Mouse (Mus musculus) MEL (cell line): ENCODE measurements around the gene 6820408C15Rik. TPM values are rescaled to one million over a fixed set of nuclear protein-coding genes. Genes with fewer than 3 reads are reported as not detected.
A peak's percentile ranks its signal among the peaks of the same experiment; 100 is the strongest.

Experiments used
- DNase-seq: peaks from one replicate; pipeline ENCODE4 v3.0.0; 2011; ENCODE audit warnings: low read depth, low spot score
- H3K27ac ChIP-seq: 2 replicates; pipeline ENCODE4 v1.5.1; 2012; ENCODE audit warnings: low read depth, mild to moderate bottlenecking, control low read depth, low read length, moderate library complexity; ENCODE audit not compliant: control insufficient read depth
- H3K27me3 ChIP-seq, 2 experiments: fragments of 150-350 bp in 1 of 2; sonication (generic) in 1 of 2; 2 replicates each; pipeline ENCODE4 v1.6.1; 2012; ENCODE audit warnings: low read length in 2 of 2, mild to moderate bottlenecking in 2 of 2, improper control_type of control experiment in 1 of 2, moderate library complexity in 1 of 2; ENCODE audit not compliant: insufficient read depth in 2 of 2, control insufficient read depth in 1 of 2
- H3K36me3 ChIP-seq, 2 experiments: 2 replicates each; pipeline ENCODE4 v1.6.1; 2012 to 2014; ENCODE audit warnings: low read length in 2 of 2, improper control_type of control experiment in 1 of 2, inconsistent platforms in 1 of 2, mild to moderate bottlenecking in 1 of 2; ENCODE audit not compliant: insufficient read depth in 2 of 2, control insufficient read depth in 1 of 2
- H3K4me1 ChIP-seq, 2 experiments: fragments of 150-350 bp in 1 of 2; sonication (generic) in 1 of 2; 2 replicates each; pipeline ENCODE4 v1.6.1; 2012; ENCODE audit warnings: low read length in 2 of 2, improper control_type of control experiment in 1 of 2, mild to moderate bottlenecking in 1 of 2; ENCODE audit not compliant: insufficient read depth in 2 of 2, control insufficient read depth in 1 of 2
- H3K4me3 ChIP-seq, 2 experiments: fragments of 150-350 bp in 1 of 2; sonication (generic) in 1 of 2; 2 replicates each; pipeline ENCODE4 v1.5.1; 2012; ENCODE audit warnings: low read depth in 2 of 2, low read length in 2 of 2, mild to moderate bottlenecking in 2 of 2, moderate library complexity in 2 of 2, control low read depth in 1 of 2, improper control_type of control experiment in 1 of 2; ENCODE audit not compliant: control insufficient read depth in 1 of 2, insufficient read depth in 1 of 2
- H3K79me2 ChIP-seq: 2 replicates; pipeline ENCODE4 v1.6.1; 2012; ENCODE audit warnings: mild to moderate bottlenecking, low read length, moderate library complexity; ENCODE audit not compliant: control insufficient read depth, poor library complexity, insufficient read depth
- H3K9ac ChIP-seq: 2 replicates; pipeline ENCODE4 v1.6.1; 2012; ENCODE audit warnings: low read depth, mild to moderate bottlenecking, control low read depth, low read length, moderate library complexity; ENCODE audit not compliant: control insufficient read depth, poor library complexity, severe bottlenecking
- H3K9me3 ChIP-seq: fragments of 150-350 bp; sonication (generic); replicated peaks from 2 replicates; pipeline ENCODE4 v1.6.1; 2012; ENCODE audit warnings: mild to moderate bottlenecking, low read length, improper control_type of control experiment, moderate library complexity; ENCODE audit not compliant: insufficient read depth
- CHD2 ChIP-seq: IDR thresholded peaks from 2 replicates; pipeline ENCODE4 v1.6.1; 2011; ENCODE audit warnings: low read length, improper control_type of control experiment
- CTCF ChIP-seq, 3 experiments: IDR thresholded peaks in 2 of 3; conservative IDR thresholded peaks in 1 of 3; 2 replicates each; pipeline ENCODE4 v1.5.1; 2011 to 2012; ENCODE audit warnings: low read length in 3 of 3, low read depth in 2 of 3, mild to moderate bottlenecking in 2 of 3, improper control_type of control experiment in 1 of 3, inconsistent platforms in 1 of 3, mixed read lengths in 1 of 3, moderate library complexity in 1 of 3; ENCODE audit not compliant: control insufficient read depth in 1 of 3, insufficient read depth in 1 of 3, poor library complexity in 1 of 3, severe bottlenecking in 1 of 3
- ELF1 ChIP-seq: IDR thresholded peaks from 2 replicates; pipeline ENCODE4 v1.6.1; 2014; ENCODE audit warnings: low read depth, mild to moderate bottlenecking, inconsistent platforms, low read length, improper control_type of control experiment, moderate library complexity
- EP300 ChIP-seq, 2 experiments: IDR thresholded peaks; 2 replicates each; pipeline ENCODE4 v1.6.1; 2011; ENCODE audit warnings: improper control_type of control experiment in 2 of 2, low read length in 2 of 2, low read depth in 1 of 2, mild to moderate bottlenecking in 1 of 2
- GABPA ChIP-seq: IDR thresholded peaks from 2 replicates; pipeline ENCODE4 v1.6.1; 2012; ENCODE audit warnings: low read depth, mild to moderate bottlenecking, inconsistent platforms, low read length, improper control_type of control experiment, moderate library complexity
- GATA1 ChIP-seq: IDR thresholded peaks from 2 replicates; pipeline ENCODE4 v1.6.1; 2011; ENCODE audit warnings: low read depth, low read length, improper control_type of control experiment
- KAT2A ChIP-seq: conservative IDR thresholded peaks from 2 replicates; pipeline ENCODE4 v1.6.1; 2012; ENCODE audit warnings: low read depth, low read length, improper control_type of control experiment, inconsistent platforms
- MAX ChIP-seq: IDR thresholded peaks from 2 replicates; pipeline ENCODE4 v1.6.1; 2011; ENCODE audit warnings: low read length, improper control_type of control experiment
- MAZ ChIP-seq: IDR thresholded peaks from 2 replicates; pipeline ENCODE4 v1.6.1; 2012; ENCODE audit warnings: low read depth, mild to moderate bottlenecking, inconsistent platforms, low read length, improper control_type of control experiment
- MEF2A ChIP-seq: IDR thresholded peaks from 2 replicates; pipeline ENCODE4 v1.6.1; 2014; ENCODE audit warnings: low read depth, mild to moderate bottlenecking, inconsistent platforms, low read length, improper control_type of control experiment; ENCODE audit not compliant: poor library complexity, insufficient replicate concordance, severe bottlenecking; ENCODE audit errors: extremely low read depth
- MXI1 ChIP-seq: IDR thresholded peaks from 2 replicates; pipeline ENCODE4 v1.6.1; 2011; ENCODE audit warnings: mild to moderate bottlenecking, low read depth, low read length, improper control_type of control experiment
- MYB ChIP-seq: IDR thresholded peaks from 2 replicates; pipeline ENCODE4 v1.6.1; 2011; ENCODE audit warnings: mild to moderate bottlenecking, low read depth, low read length, improper control_type of control experiment
- NELFE ChIP-seq: IDR thresholded peaks from 2 replicates; pipeline ENCODE4 v1.6.1; 2011; ENCODE audit warnings: low read depth, low read length, improper control_type of control experiment
- POLR2AphosphoS5 ChIP-seq: IDR thresholded peaks from 2 replicates; pipeline ENCODE4 v1.6.1; 2012; ENCODE audit warnings: low read depth, borderline replicate concordance, mild to moderate bottlenecking, inconsistent platforms, low read length, moderate library complexity, mixed read lengths
- RAD21 ChIP-seq: IDR thresholded peaks from 2 replicates; pipeline ENCODE4 v1.6.1; 2011; ENCODE audit warnings: mild to moderate bottlenecking, low read depth, low read length, improper control_type of control experiment
- RCOR1 ChIP-seq: IDR thresholded peaks from 2 replicates; pipeline ENCODE4 v1.6.1; 2012; ENCODE audit warnings: low read depth, mild to moderate bottlenecking, inconsistent platforms, low read length, improper control_type of control experiment
- SMC3 ChIP-seq: IDR thresholded peaks from 2 replicates; pipeline ENCODE4 v1.6.1; 2011; ENCODE audit warnings: low read depth, low read length, improper control_type of control experiment
- TAL1 ChIP-seq: IDR thresholded peaks from 2 replicates; pipeline ENCODE4 v1.6.1; 2012; ENCODE audit warnings: mild to moderate bottlenecking, inconsistent platforms, low read length, moderate library complexity, mixed read lengths
- UBTF ChIP-seq: IDR thresholded peaks from 2 replicates; pipeline ENCODE4 v1.6.1; 2012; ENCODE audit warnings: low read depth, mild to moderate bottlenecking, inconsistent platforms, low read length, improper control_type of control experiment, moderate library complexity, borderline replicate concordance; ENCODE audit not compliant: insufficient read depth
- USF1 ChIP-seq: IDR thresholded peaks from 2 replicates; pipeline ENCODE4 v1.6.1; 2014; ENCODE audit warnings: low read depth, mild to moderate bottlenecking, inconsistent platforms, low read length, improper control_type of control experiment, moderate library complexity
- USF2 ChIP-seq, 2 experiments: IDR thresholded peaks; 2 replicates each; pipeline ENCODE4 v1.6.1; 2011 to 2012; ENCODE audit warnings: improper control_type of control experiment in 2 of 2, low read length in 2 of 2, borderline replicate concordance in 1 of 2, inconsistent platforms in 1 of 2, low read depth in 1 of 2, mild to moderate bottlenecking in 1 of 2; ENCODE audit not compliant: insufficient read depth in 1 of 2
- ZC3H11A ChIP-seq: IDR thresholded peaks from 2 replicates; pipeline ENCODE4 v1.6.1; 2012; ENCODE audit warnings: low read depth, mild to moderate bottlenecking, inconsistent platforms, low read length, improper control_type of control experiment
- ZKSCAN1 ChIP-seq: IDR thresholded peaks from 2 replicates; pipeline ENCODE4 v1.6.1; 2012; ENCODE audit warnings: low read depth, mild to moderate bottlenecking, inconsistent platforms, low read length, improper control_type of control experiment, moderate library complexity
- polyA plus RNA-seq, 2 experiments: library from polyadenylated mRNA; stranded (reverse) in 1 of 2; unstranded in 1 of 2; fragments of >175 nt in 1 of 2; fragments of >200 nt in 1 of 2; gene quantifications; 2 replicates each; pipeline versions ENCODE4 v1.2.1 to v1.2.4; 2012; ENCODE audit warnings: low replicate concordance in 2 of 2, low read depth in 1 of 2; ENCODE audit not compliant: insufficient read length in 2 of 2, insufficient read depth in 1 of 2, missing spikeins in 1 of 2
- total RNA-seq: library from RNA; depleted of rRNA; stranded (reverse); fragments of 300-350 nt; gene quantifications from 2 replicates; pipeline ENCODE4 v1.2.3, GENCODE M21; 2012

The 6820408C15Rik gene
- total and polyA plus RNA-seq, 3 experiments, result 0.08 to 0.31 TPM; not detected in 1

DNA sequence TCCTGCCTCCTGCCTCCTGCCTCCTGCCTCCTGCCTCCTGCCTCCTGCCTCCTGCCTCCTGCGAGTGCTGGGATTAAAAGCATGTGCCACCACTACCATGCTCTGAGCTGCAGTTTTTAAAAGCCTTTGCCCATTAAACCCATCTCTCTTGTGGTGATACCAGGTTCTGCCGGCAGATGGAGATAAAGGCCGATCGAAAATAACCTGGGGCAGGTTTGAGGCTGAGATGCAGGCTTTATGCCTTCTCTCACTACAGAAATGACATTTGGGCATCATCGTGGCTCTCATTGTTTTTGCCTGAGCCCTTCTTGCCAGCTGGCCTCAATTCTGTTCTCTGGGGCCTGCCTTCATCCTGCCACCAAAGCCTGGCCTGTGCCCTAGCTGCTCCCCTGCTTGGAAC lies 34.9 kb downstream of the 6820408C15Rik start:
- H3K79me2 ChIP-seq, result no peaks in the 10 kb centered on the region
- no peaks in the 10 kb centered on the region for H3K9me3 ChIP-seq
- DNase-seq, result peak; percentile 63
- TF ChIP-seq RCOR1 (no peak), CTCF (IDR thresholded peaks at IDR 0.05 in 2 of 3, conservative IDR thresholded peaks at IDR 0.05 in 1 of 3; ENCODE audit: control insufficient read depth in 1 of 3, insufficient read depth in 1 of 3, low read depth in 2 of 3, low read length in 3 of 3, poor library complexity in 1 of 3, severe bottlenecking in 1 of 3) (peak; percentile 55 to 75 (median 57)), POLR2AphosphoS5 (no peak), RAD21 (peak; percentile 74), ZC3H11A (peak; percentile 41; the same call in 1 of the 2 replicates), SMC3 (peak; percentile 66)
- H3K9ac ChIP-seq, result no peak overlapping the region
- peaks cover 0 to 6% of the 10 kb centered on the region in 2 experiments; a peak in 2 of 4 replicates for H3K36me3 ChIP-seq
- no peak overlapping the region for H3K27ac ChIP-seq
- H3K4me1 ChIP-seq, result peaks cover 2 to 14% of the 10 kb centered on the region in 2 experiments; a peak in 3 of 4 replicates
- no peaks in the 10 kb centered on the region; a peak in 1 of 4 replicates for H3K27me3 ChIP-seq
- H3K4me3 ChIP-seq, result no peak overlapping the region

DNA sequence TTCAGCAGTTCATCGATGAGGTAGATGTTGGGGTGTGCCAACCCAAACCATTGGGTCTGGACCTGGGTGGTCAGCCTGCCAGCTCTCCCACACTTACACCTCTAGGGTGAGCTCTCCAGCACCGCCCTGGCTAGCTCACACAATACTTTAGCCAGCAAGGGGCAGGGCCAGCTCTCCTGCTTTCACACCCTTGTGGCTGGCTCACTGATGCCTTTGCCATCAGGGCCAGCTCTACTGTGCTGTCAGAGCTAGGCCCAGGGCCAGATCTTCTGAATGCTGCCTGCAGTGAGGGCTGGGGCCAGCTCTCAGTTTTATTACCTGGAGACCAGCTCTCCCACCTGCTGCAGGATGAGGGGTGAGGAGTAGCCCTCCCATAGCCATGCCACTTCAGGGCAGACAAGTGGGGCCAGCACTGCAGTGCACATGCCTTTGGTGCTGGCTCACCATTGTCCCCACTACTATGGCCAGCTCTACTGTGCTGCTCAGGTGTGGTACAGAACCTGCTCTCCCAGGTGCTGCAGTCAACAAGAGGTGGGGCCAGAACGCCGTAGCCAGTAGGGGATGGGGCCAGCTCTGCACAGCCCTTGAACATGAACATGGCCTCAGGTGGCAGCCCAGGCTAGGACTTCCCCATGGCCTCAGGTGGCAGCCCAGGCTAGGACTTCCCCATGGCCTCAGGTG lies 36.9 kb downstream of the 6820408C15Rik start:
- TF ChIP-seq MYB, result no peak
- TF ChIP-seq, all 39 proteins: peak for 0
- Histone ChIP-seq H3K9me3 (no peaks in the 10 kb centered on the region), H3K27me3 (peaks cover 4 to 9% of the 10 kb centered on the region in 2 experiments; a peak in 2 of 4 replicates), H3K9ac (no peak overlapping the region), H3K27ac (no peak overlapping the region), H3K36me3 (no peaks in the 10 kb centered on the region; a peak in 1 of 4 replicates), H3K4me3 (no peak overlapping the region), H3K79me2 (no peaks in the 10 kb centered on the region), H3K4me1 (peaks cover 2% of the 10 kb centered on the region in 2 experiments; a peak in 3 of 4 replicates)
- DNase-seq, result no peak

DNA sequence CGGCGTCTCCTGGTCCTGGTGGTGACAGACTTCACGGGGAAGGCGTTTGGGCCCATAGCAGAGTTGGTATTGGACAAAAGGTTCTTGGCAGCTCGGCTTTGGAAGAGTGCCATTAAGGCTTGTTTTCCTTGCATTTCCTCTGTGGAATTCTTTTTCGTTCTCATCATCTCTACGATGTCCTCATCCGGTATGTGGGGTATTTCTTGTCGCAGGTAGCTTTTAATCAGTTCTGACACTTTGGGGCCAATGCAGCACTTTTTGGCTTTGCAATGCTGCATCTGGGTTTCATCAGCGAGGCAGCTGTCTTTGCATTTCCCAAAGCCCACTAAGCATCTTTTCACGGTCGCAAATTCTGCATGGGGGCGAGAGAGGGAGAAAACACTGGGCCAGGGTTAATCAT lies 43.9 kb downstream of the 6820408C15Rik start:
- no peaks in the 10 kb centered on the region for H3K4me1 ChIP-seq
- no peaks in the 10 kb centered on the region for H3K36me3 ChIP-seq
- H3K9me3 ChIP-seq, result no peaks in the 10 kb centered on the region
- no peak overlapping the region for H3K27ac ChIP-seq
- H3K9ac ChIP-seq, result no peak overlapping the region
- no peak overlapping the region for H3K4me3 ChIP-seq
- peaks cover 7 to 18% of the 10 kb centered on the region in 2 experiments; a peak in 3 of 4 replicates for H3K27me3 ChIP-seq
- no peak for DNase-seq
- no peaks in the 10 kb centered on the region for H3K79me2 ChIP-seq
- no peak for TF ChIP-seq MAX
- TF ChIP-seq MEF2A, result no peak
- TF ChIP-seq USF2 (IDR thresholded peaks at IDR 0.05; ENCODE audit: borderline replicate concordance in 1 of 2, insufficient read depth in 1 of 2, low read depth in 1 of 2, low read length in 2 of 2), result no peak
- TF ChIP-seq NELFE, result no peak
- no peak for TF ChIP-seq KAT2A
- no peak for TF ChIP-seq SMC3
- no peak for TF ChIP-seq USF1
- TF ChIP-seq CHD2, result no peak
- TF ChIP-seq EP300 (IDR thresholded peaks at IDR 0.05; ENCODE audit: low read depth in 1 of 2, low read length in 2 of 2), result no peak
- TF ChIP-seq GABPA, result no peak
- no peak for TF ChIP-seq RAD21
- no peak for TF ChIP-seq RCOR1
- no peak for TF ChIP-seq ZKSCAN1
- TF ChIP-seq ELF1, result no peak
- TF ChIP-seq UBTF, result no peak
- no peak for TF ChIP-seq MXI1
- no peak for TF ChIP-seq GATA1
- TF ChIP-seq MAZ, result no peak
- no peak for TF ChIP-seq ZC3H11A
- TF ChIP-seq TAL1, result no peak
